Mouse (Mus musculus) intestine, embryonic 15.5 days (tissue): ENCODE measurements around the gene Fam120b. TPM values are rescaled to one million over a fixed set of nuclear protein-coding genes. Genes with fewer than 3 reads are reported as not detected.

Experiments
- ATAC-seq: fragments of 200-750 bp; cut with Nextera tagmentation; 2 replicates; pipeline ENCODE4 v1.8.0; 2017; ENCODE audit warnings: moderate TSS enrichment, moderate library complexity
- H3K27ac ChIP-seq: fragments of 300-500 bp; sonication (generic); 2 replicates; pipeline ENCODE4 v1.5.1; 2015; ENCODE audit warnings: mild to moderate bottlenecking, inconsistent platforms
- H3K27me3 ChIP-seq: fragments of 300-500 bp; sonication (generic); replicated peaks from 2 replicates; pipeline ENCODE4 v1.6.1; 2015; ENCODE audit warnings: inconsistent platforms
- H3K36me3 ChIP-seq: fragments of 300-500 bp; sonication (generic); 2 replicates; pipeline ENCODE4 v1.6.1; 2015; ENCODE audit warnings: inconsistent platforms
- H3K4me1 ChIP-seq: fragments of 300-500 bp; sonication (generic); replicated peaks from 2 replicates; pipeline ENCODE4 v1.6.1; 2015; ENCODE audit warnings: inconsistent platforms
- H3K4me2 ChIP-seq: fragments of 300-500 bp; sonication (generic); replicated peaks from 2 replicates; pipeline ENCODE4 v1.6.1; 2015; ENCODE audit warnings: mild to moderate bottlenecking, inconsistent platforms
- H3K4me3 ChIP-seq: fragments of 300-500 bp; sonication (generic); replicated peaks from 2 replicates; pipeline ENCODE4 v1.5.1; 2015; ENCODE audit warnings: inconsistent platforms
- H3K9ac ChIP-seq: fragments of 300-500 bp; sonication (generic); 2 replicates; pipeline ENCODE4 v1.6.1; 2015; ENCODE audit warnings: inconsistent platforms
- H3K9me3 ChIP-seq: fragments of 300-500 bp; sonication (generic); 2 replicates; pipeline ENCODE4 v1.6.1; 2016; ENCODE audit warnings: inconsistent platforms
- WGBS: fragments of 180-500 bp; shearing (Covaris S2); methylation state at CpG from one replicate; pipeline ENCODE4 v1.1.7; 2015; 5-methylcytosine and 5-hydroxymethylcytosine counted together
- polyA plus RNA-seq: library from polyadenylated mRNA; unstranded; fragments of >200 nt; fragmentation: Nextera tagmentation; extraction: Ambion mirVana; gene quantifications from 2 replicates; pipeline ENCODE4 v1.2.1, GENCODE M21; 2015

The Fam120b gene
- polyA plus RNA-seq, 1 experiment from 2014 or later, result 26.9 TPM

GRCm38 (mm10) chr17:15422666-15423065 lies 26.7 kb downstream of the Fam120b start:
- Histone ChIP-seq H3K27me3 (no peaks in the 10 kb centered on the region), H3K27ac (no peak overlapping the region), H3K36me3 (peaks cover 50% of the 10 kb centered on the region), H3K9me3 (no peaks in the 10 kb centered on the region), H3K4me1 (no peaks in the 10 kb centered on the region), H3K4me3 (no peak overlapping the region), H3K9ac (no peak overlapping the region), H3K4me2 (no peak overlapping the region)
- WGBS, result 88% methylated on average over 9 of the region's 9 CpGs
- ATAC-seq, result no peak

DNA sequence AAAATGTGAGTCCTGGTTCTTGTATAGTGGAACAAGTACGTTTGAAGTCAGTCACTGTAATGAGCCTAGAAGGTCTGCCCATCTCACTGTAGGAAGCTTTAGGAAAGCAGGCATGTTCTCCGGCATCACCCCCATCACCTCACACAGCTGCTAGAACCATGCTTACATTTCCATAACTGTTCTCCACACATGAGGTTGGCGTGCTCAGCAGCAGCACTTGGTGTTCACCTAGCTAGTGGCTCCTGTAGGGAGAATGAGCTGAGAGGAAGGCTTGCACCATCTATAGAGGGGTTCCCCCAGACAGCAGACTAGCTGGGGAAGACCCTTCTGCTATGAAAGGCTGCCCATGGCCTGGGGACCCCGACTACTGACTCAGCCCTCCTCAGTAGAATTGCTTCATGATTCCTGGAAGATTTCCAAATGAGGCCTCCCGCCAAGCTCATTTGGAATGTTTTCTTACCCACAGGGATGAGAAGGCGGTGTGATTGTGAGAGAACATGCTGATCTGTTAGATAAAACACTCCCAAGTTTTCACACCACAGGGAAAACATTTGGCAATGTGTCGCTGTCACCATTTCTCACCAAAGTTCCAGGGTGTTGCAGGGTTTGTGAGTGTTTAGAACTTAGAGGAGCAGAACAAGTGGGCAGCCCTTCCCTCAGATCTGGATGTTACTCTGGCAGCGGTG lies 27.2 kb downstream of the Fam120b start:
- peaks cover 49% of the 10 kb centered on the region for H3K36me3 ChIP-seq
- no peak overlapping the region for H3K9ac ChIP-seq
- no peaks in the 10 kb centered on the region for H3K27me3 ChIP-seq
- H3K9me3 ChIP-seq, result no peaks in the 10 kb centered on the region
- no peak overlapping the region for H3K27ac ChIP-seq
- H3K4me2 ChIP-seq, result no peak overlapping the region
- no peak overlapping the region for H3K4me3 ChIP-seq
- no peak for ATAC-seq
- H3K4me1 ChIP-seq, result no peaks in the 10 kb centered on the region
- 66% methylated on average over 8 of the region's 8 CpGs for WGBS

DNA sequence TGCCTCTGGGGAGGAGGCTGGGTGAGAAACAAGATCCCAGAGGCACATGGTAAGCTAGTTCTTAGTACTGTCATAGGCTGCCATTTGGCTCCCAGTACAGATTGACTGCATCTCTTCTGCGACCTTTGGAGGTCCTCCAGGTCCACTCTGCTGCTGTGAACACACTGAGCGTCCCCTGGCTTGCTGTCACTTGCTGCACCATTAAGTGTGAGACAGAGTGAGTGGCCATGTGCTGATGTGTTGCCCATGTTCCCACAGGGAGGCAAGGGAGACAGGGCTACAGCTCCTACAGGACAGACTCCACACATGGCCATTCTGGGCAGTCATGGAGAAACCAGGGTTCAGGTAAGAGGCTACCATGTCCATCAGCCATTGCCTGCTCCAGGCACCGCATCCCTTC lies 29.9 kb downstream of the Fam120b start:
- no peaks in the 10 kb centered on the region for H3K4me1 ChIP-seq
- H3K27ac ChIP-seq, result no peak overlapping the region
- H3K9ac ChIP-seq, result no peak overlapping the region
- ATAC-seq, result no peak
- 80% methylated on average over 3 of the region's 3 CpGs for WGBS
- no peaks in the 10 kb centered on the region for H3K27me3 ChIP-seq
- peaks cover 58% of the 10 kb centered on the region for H3K36me3 ChIP-seq
- no peak overlapping the region for H3K4me2 ChIP-seq
- no peak overlapping the region for H3K4me3 ChIP-seq
- no peaks in the 10 kb centered on the region for H3K9me3 ChIP-seq

- Histone ChIP-seq H3K27ac (no peak overlapping the region), H3K9me3 (no peaks in the 10 kb centered on the region), H3K36me3 (peaks cover 36% of the 10 kb centered on the region), H3K9ac (no peak overlapping the region), H3K4me3 (no peak overlapping the region), H3K27me3 (no peaks in the 10 kb centered on the region), H3K4me1 (no peaks in the 10 kb centered on the region), H3K4me2 (no peak overlapping the region)
- ATAC-seq, result no peak
- 91% methylated on average over 6 of the region's 6 CpGs for WGBS
Measured at GRCm38 (mm10) chr17:15429451-15429850, 33.4 kb downstream of the Fam120b start.

DNA sequence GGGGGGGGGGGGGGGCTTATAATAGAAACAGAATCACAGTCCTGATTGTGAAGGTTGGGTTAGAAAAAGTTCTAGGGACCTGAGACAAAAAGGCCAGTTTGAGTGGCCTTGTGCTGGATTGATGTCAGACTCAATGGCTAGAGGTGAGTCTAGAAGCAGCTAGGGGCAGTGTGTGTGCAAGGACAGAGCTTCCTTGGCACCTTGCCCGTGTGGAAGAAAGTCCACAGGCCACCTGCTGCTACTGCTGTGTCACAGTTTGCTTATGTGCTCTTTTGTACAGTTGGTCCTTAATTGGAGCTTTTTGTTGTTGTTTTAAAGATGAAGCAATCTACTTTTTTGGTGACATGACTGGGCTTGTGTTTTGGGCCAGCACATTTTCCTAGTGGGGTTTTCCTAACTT lies 33.9 kb downstream of the Fam120b start:
- no peak overlapping the region for H3K4me2 ChIP-seq
- H3K36me3 ChIP-seq, result peaks cover 34% of the 10 kb centered on the region
- H3K27me3 ChIP-seq, result no peaks in the 10 kb centered on the region
- no peak overlapping the region for H3K4me3 ChIP-seq
- ATAC-seq, result 0 out of 2 replicates have a peak, but pooled peaks have one; percentile 45
- no peaks in the 10 kb centered on the region for H3K4me1 ChIP-seq
- no peaks in the 10 kb centered on the region for H3K9me3 ChIP-seq
- H3K9ac ChIP-seq, result no peak overlapping the region
- WGBS, result 65% methylated on average over 1 of the region's 1 CpGs
- H3K27ac ChIP-seq, result no peak overlapping the region

GRCm38 (mm10) chr17:15431021-15431514 lies 35.1 kb downstream of the Fam120b start:
- Histone ChIP-seq H3K36me3 (peaks cover 25% of the 10 kb centered on the region; the same call in 1 of the 2 replicates), H3K4me2 (no peak overlapping the region), H3K4me3 (no peak overlapping the region), H3K27ac (no peak overlapping the region), H3K9me3 (no peaks in the 10 kb centered on the region), H3K4me1 (no peaks in the 10 kb centered on the region), H3K27me3 (no peaks in the 10 kb centered on the region), H3K9ac (no peak overlapping the region)
- ATAC-seq, result no peak
- 50% methylated on average over 5 of the region's 5 CpGs for WGBS

- H3K9me3 ChIP-seq, result no peaks in the 10 kb centered on the region
- no peaks in the 10 kb centered on the region for H3K27me3 ChIP-seq
- peaks cover 23% of the 10 kb centered on the region; the same call in 1 of the 2 replicates for H3K36me3 ChIP-seq
- H3K4me3 ChIP-seq, result no peak overlapping the region
- H3K9ac ChIP-seq, result no peak overlapping the region
- H3K4me2 ChIP-seq, result no peak overlapping the region
- no peaks in the 10 kb centered on the region for H3K4me1 ChIP-seq
- no peak for ATAC-seq
- 92% methylated on average over 4 of the region's 4 CpGs for WGBS
- no peak overlapping the region for H3K27ac ChIP-seq
Measured at GRCm38 (mm10) chr17:15431551-15431950, 35.5 kb downstream of the Fam120b start.

GRCm38 (mm10) chr17:15432036-15432435 lies 36.0 kb downstream of the Fam120b start:
- H3K4me2 ChIP-seq, result no peak overlapping the region
- H3K4me3 ChIP-seq, result no peak overlapping the region
- ATAC-seq, result no peak
- no peak overlapping the region for H3K9ac ChIP-seq
- H3K36me3 ChIP-seq, result peaks cover 20% of the 10 kb centered on the region; the same call in 1 of the 2 replicates
- WGBS, result 90% methylated on average over 3 of the region's 3 CpGs
- H3K27ac ChIP-seq, result no peak overlapping the region
- no peaks in the 10 kb centered on the region for H3K9me3 ChIP-seq
- H3K4me1 ChIP-seq, result no peaks in the 10 kb centered on the region
- no peaks in the 10 kb centered on the region for H3K27me3 ChIP-seq

- Histone ChIP-seq H3K4me1 (no peaks in the 10 kb centered on the region), H3K27me3 (no peaks in the 10 kb centered on the region), H3K9me3 (no peaks in the 10 kb centered on the region), H3K27ac (no peak overlapping the region), H3K9ac (no peak overlapping the region), H3K36me3 (no peaks in the 10 kb centered on the region), H3K4me2 (no peak overlapping the region), H3K4me3 (no peak overlapping the region)
- no peak for ATAC-seq
- 73% methylated on average over 3 of the region's 3 CpGs for WGBS
Measured at GRCm38 (mm10) chr17:15434748-15435147, 38.7 kb downstream of the Fam120b start.

GRCm38 (mm10) chr17:15440067-15440462 lies 44.1 kb downstream of the Fam120b start:
- H3K27me3 ChIP-seq, result no peaks in the 10 kb centered on the region
- no peaks in the 10 kb centered on the region for H3K9me3 ChIP-seq
- no peak overlapping the region for H3K4me3 ChIP-seq
- no peak for ATAC-seq
- peaks cover 9% of the 10 kb centered on the region for H3K4me1 ChIP-seq
- no peak overlapping the region for H3K9ac ChIP-seq
- peak overlapping the region; percentile 32; the same call in 1 of the 2 replicates for H3K4me2 ChIP-seq
- no peaks in the 10 kb centered on the region for H3K36me3 ChIP-seq
- peak overlapping the region; percentile 9; the same call in 1 of the 2 replicates for H3K27ac ChIP-seq
- WGBS, result 48% methylated on average over 8 of the region's 8 CpGs

GRCm38 (mm10) chr17:15440463-15441121 lies 44.6 kb downstream of the Fam120b start:
- no peaks in the 10 kb centered on the region for H3K9me3 ChIP-seq
- H3K4me3 ChIP-seq, result no peak overlapping the region
- H3K9ac ChIP-seq, result no peak overlapping the region
- peak overlapping the region; percentile 32 for H3K4me2 ChIP-seq
- peak; percentile 62; the same call in 1 of the 2 replicates for ATAC-seq
- H3K27me3 ChIP-seq, result no peaks in the 10 kb centered on the region
- H3K36me3 ChIP-seq, result no peaks in the 10 kb centered on the region
- H3K4me1 ChIP-seq, result peaks cover 9% of the 10 kb centered on the region
- 7% methylated on average over 11 of the region's 11 CpGs for WGBS
- H3K27ac ChIP-seq, result peak overlapping the region; percentile 9; the same call in 1 of the 2 replicates

GRCm38 (mm10) chr17:15445421-15445820 lies 49.4 kb downstream of the Fam120b start:
- Histone ChIP-seq H3K9ac (no peak overlapping the region), H3K4me2 (no peak overlapping the region), H3K36me3 (no peaks in the 10 kb centered on the region), H3K27ac (no peak overlapping the region), H3K9me3 (no peaks in the 10 kb centered on the region), H3K4me1 (peaks cover 7% of the 10 kb centered on the region), H3K4me3 (no peak overlapping the region), H3K27me3 (no peaks in the 10 kb centered on the region)
- no peak for ATAC-seq
- 69% methylated on average over 3 of the region's 3 CpGs for WGBS
